Mouse (Mus musculus) kidney, embryonic 16.5 days (tissue): ENCODE results near the gene Krtap5-2. TPM values are rescaled to one million over a fixed set of nuclear protein-coding genes. Genes with fewer than 3 reads are reported as not detected.
"Not testable (repeated sequence)": the region's sequence is repeated elsewhere in the genome, so short reads cannot be mapped to it uniquely, and the experiment has no call there.

Source experiments
- ATAC-seq: fragments of 200-750 bp; cut with Nextera tagmentation; 2 replicates; pipeline ENCODE4 v1.8.0; 2017; ENCODE audit warnings: moderate TSS enrichment; ENCODE audit not compliant: low FRiP score, low TSS enrichment
- H3K27ac ChIP-seq: fragments of 300-500 bp; sonication (generic); 2 replicates; pipeline ENCODE4 v1.5.1; 2014; ENCODE audit warnings: low read length
- H3K27me3 ChIP-seq: fragments of 300-500 bp; sonication (generic); 2 replicates; pipeline ENCODE4 v1.6.1; 2014; ENCODE audit warnings: low read length, control low read depth, mixed read lengths; ENCODE audit not compliant: insufficient read depth
- H3K36me3 ChIP-seq: fragments of 300-500 bp; sonication (generic); 2 replicates; pipeline ENCODE4 v1.6.1; 2014; ENCODE audit warnings: low read length, control low read depth, mixed read lengths; ENCODE audit not compliant: insufficient read depth
- H3K4me1 ChIP-seq: fragments of 300-500 bp; sonication (generic); 2 replicates; pipeline ENCODE4 v1.6.1; 2014; ENCODE audit warnings: low read length, control low read depth, mixed read lengths; ENCODE audit not compliant: insufficient read depth
- H3K4me2 ChIP-seq: fragments of 300-500 bp; sonication (generic); replicated peaks from 2 replicates; pipeline ENCODE4 v1.6.1; 2014; ENCODE audit warnings: low read depth, low read length
- H3K4me3 ChIP-seq: fragments of 300-500 bp; sonication (generic); 2 replicates; pipeline ENCODE4 v1.5.1; 2014; ENCODE audit warnings: mild to moderate bottlenecking, low read length
- H3K9ac ChIP-seq: fragments of 300-500 bp; sonication (generic); replicated peaks from 2 replicates; pipeline ENCODE4 v1.6.1; 2014; ENCODE audit warnings: low read length
- H3K9me3 ChIP-seq: fragments of 300-500 bp; sonication (generic); 2 replicates; pipeline ENCODE4 v1.6.1; 2016; ENCODE audit warnings: low read length, control low read depth
- WGBS: fragments of 180-500 bp; shearing (Covaris S2); extraction: QIAGEN DNeasy Blood & Tissue Kit; methylation state at CpG from one replicate; pipeline ENCODE4 v1.1.7; 2014; 5-methylcytosine and 5-hydroxymethylcytosine counted together
- polyA plus RNA-seq: library from polyadenylated mRNA; unstranded; fragments of >200 nt; fragmentation: Nextera tagmentation; extraction: Ambion mirVana; gene quantifications from 2 replicates; pipeline ENCODE4 v1.2.1, GENCODE M21; 2015

Krtap5-2 gene
- polyA plus RNA-seq, 1 experiment from 2014 or later: not detected

DNA sequence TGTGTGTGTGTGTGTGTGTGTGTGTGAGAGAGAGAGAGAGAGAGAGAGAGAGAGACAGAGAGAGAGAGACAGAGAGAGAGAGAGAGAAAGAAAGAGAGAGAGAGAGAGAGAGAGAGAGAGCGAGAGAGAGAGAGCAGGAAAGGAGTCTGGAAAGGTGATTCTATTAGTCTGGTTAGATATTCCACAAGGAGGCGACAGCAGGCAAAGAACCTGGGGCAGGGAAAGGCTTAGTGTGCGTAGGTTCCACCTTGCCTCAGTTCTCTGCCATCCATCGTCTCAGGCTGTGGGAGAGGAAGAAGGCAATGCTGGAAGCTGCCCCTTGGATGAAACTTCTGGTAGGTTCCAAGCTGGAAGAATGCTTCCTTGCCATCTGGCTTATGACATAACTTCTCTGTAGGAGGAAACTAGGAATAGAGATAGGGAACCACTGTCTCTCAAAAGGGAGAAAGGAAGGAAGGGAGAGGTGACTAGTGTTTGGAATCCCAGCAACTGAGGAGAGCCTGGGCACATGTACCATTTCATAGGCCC lies 30.3 kb downstream of the Krtap5-2 start:
- Histone ChIP-seq H3K9me3 (no peaks in the 10 kb centered on the region), H3K36me3 (no peaks in the 10 kb centered on the region), H3K27me3 (no peaks in the 10 kb centered on the region), H3K4me1 (no peaks in the 10 kb centered on the region), H3K9ac (no peak overlapping the region), H3K4me2 (no peak overlapping the region), H3K4me3 (no peak overlapping the region), H3K27ac (no peak overlapping the region)
- ATAC-seq: no peak
- WGBS: 37% methylated on average over 4 of the region's 4 CpGs

DNA sequence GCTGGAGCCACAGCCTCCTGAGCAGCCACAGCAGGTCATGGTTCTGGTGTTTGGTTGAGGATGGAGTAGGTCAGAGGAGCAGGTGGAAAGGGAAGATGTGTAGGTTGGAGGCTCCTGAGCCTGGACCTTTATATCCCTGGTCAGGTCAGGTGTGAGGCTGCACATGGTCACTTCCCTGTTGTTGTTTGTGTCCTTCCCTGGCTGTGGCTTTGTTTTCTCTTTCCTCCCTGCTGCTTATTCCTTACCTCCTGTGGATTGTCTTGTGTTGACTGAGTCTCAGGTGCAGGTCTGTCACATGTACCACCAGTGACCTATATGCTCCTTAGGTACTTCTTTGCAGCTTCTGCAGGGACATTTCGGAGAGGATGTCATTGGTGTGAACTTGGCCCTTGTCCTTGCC lies 31.3 kb downstream of the Krtap5-2 start, which contains the start of gene Gm45337:
Gene Gm45337 (minus strand): TSS at position 101 of the 400 bp plus-strand sequence.
- no peaks in the 10 kb centered on the region for H3K27me3 ChIP-seq
- ATAC-seq: no peak

DNA sequence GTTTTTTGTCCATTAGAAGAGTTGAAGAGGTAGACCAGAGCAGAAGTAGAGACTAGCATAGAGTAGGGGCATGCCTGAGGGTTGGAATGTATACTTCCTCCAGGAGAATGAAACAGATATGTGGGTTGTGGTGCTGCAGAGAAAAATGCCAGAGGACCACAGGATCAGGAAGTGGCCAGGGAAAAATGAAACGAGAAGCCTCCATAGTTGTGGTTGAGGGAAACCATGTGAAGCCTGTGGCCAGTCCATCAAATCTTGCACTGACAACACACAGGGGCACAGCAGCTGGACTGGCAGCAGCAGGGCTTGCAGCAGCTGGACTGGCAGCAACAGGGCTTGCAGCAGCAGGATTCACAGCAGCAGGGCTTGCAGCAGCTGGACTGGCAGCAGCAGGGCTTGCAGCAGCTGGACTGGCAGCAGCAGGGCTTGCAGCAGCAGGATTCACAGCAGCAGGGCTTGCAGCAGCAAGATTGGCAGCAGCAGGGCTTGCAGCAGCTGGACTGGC lies 32.2 kb downstream of the Krtap5-2 start:
- H3K4me2 ChIP-seq, H3K4me1 ChIP-seq, ATAC-seq, H3K36me3 ChIP-seq, H3K9me3 ChIP-seq, H3K27me3 ChIP-seq, H3K9ac ChIP-seq, H3K4me3 ChIP-seq, H3K27ac ChIP-seq: not testable (repeated sequence)
- WGBS: 20% methylated on average over 1 of the region's 1 CpGs

More for the DNA sequence above, 31.3 kb downstream of the Krtap5-2 start, which contains the start of gene Gm45337:
- Histone ChIP-seq H3K9ac (no peak within 1 kb of the TSS), H3K4me1 (no peaks in the 10 kb centered on the region), H3K4me3 (no peak within 1 kb of the TSS), H3K4me2 (no peak within 1 kb of the TSS), H3K9me3 (no peaks in the 10 kb centered on the region), H3K36me3 (no peaks in the 10 kb centered on the region), H3K27ac (no peak within 1 kb of the TSS)
- 87% methylated on average over 1 of the region's 1 CpGs for WGBS

DNA sequence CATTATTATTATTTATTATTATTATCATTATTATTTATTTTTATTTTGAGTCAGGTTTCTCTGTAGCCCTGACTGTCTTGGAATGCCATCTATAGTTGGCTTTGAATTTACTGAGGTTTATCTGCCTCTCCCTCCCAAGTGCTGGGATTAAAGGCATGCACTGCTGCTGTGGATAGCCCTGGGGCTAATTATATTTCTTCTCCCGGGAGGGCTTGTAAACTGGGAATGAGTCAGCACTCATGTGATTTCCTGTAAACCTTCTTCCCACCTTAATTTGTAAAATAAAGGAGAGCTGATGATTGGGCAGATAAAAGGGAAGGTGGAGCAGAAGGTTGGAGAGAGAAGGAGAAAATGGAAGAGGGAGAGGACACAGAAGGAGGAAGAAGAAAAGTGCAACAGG lies 35.1 kb downstream of the Krtap5-2 start:
- H3K4me3 ChIP-seq: no peak overlapping the region
- WGBS: 9% methylated on average over 1 of the region's 1 CpGs
- no peaks in the 10 kb centered on the region for H3K4me1 ChIP-seq
- no peak for ATAC-seq
- no peak overlapping the region for H3K27ac ChIP-seq
- H3K9ac ChIP-seq: no peak overlapping the region
- H3K36me3 ChIP-seq: no peaks in the 10 kb centered on the region
- no peaks in the 10 kb centered on the region for H3K27me3 ChIP-seq
- H3K9me3 ChIP-seq: no peaks in the 10 kb centered on the region
- H3K4me2 ChIP-seq: no peak overlapping the region

DNA sequence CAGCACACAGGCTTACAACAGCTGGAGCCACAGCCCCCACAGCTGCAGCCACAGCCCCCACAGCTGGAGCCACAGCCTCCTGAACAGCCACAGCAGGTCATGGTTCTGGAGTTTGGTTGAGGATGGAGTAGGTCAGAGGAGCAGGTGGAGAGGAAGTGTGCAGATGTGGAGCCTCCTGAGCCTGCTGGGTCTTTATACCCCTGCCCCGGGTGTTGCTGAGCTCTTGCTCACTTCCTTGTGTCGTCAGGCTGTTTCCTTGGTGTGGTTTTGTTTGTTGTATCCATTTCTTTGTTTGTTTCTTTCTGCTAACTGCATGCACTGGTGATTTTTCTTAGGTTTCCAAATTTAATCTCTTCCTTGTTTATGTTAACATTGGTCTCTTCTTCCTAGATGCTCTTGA lies 39.9 kb downstream of the Krtap5-2 start, which contains the start of gene Gm39115:
Gene Gm39115 (minus strand): TSS at position 101 of the 400 bp plus-strand sequence.
- not testable (repeated sequence) for H3K4me2 ChIP-seq, H3K4me3 ChIP-seq, H3K27ac ChIP-seq, H3K36me3 ChIP-seq, H3K9me3 ChIP-seq, H3K9ac ChIP-seq, H3K27me3 ChIP-seq, ATAC-seq, H3K4me1 ChIP-seq
- 41% methylated on average over 2 of the region's 2 CpGs for WGBS

DNA sequence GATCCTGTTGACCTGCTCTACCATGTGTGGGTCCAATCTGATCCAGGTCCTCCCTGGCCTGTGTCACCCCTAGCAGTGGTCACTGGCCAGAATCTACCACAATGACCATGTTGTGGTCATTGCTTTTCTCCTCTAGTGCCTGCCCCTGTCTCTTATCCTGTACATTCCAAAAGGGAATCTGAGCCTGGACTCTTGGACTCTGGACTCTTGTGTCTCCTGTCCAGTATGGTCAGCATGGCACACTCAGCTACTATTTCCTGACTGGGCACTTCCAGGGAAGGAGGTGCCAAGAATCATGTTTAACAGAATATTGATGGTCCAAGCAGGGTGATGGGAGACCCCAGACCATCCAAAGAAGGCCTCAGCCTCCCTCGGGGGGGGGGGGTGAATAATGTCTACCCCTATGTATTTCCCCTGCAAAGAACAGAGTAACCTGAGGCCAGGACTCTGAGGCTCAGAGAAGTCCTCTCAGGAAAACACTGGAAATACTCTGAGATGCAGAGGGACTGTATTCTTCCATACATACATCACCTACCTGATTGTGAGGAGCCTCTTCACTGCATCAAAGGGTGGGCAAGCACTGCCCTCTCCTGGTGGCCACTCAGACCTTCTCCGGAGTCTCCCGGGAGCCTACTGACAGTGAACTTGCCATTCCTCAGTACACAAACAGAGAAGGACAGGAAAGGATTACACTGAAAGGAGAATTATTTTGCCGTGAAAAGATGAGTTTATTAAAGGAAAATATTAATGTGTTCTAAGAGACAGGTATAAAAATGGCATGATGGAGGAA lies 41.4 kb downstream of the Krtap5-2 start:
- Histone ChIP-seq H3K27ac (no peak overlapping the region), H3K4me3 (no peak overlapping the region), H3K4me2 (no peak overlapping the region), H3K9me3 (no peaks in the 10 kb centered on the region), H3K36me3 (no peaks in the 10 kb centered on the region), H3K27me3 (no peaks in the 10 kb centered on the region), H3K9ac (no peak overlapping the region), H3K4me1 (no peaks in the 10 kb centered on the region)
- WGBS: 49% methylated on average over 4 of the region's 4 CpGs
- ATAC-seq: no peak

DNA sequence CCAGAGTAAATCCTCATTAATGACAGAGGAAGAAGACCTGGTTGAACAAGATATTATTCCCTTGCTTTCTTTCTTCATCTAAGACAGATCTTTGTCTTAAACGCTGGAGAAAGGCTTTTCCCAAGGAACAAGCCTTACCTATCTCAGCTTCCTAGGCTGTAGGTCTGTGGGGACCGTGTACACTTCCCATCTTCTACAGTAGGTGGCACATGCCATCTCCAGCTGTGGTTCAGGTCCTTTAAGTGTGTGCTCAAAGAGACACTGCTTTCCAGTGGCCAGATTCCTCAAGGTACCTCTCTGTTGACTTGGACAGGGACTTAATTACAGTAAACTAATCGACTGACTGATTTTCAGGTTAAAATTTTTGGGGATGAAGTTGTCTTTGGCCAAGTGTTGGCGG lies 47.0 kb downstream of the Krtap5-2 start:
- H3K9me3 ChIP-seq: no peaks in the 10 kb centered on the region
- no peak for ATAC-seq
- H3K4me1 ChIP-seq: no peaks in the 10 kb centered on the region
- H3K9ac ChIP-seq: no peak overlapping the region
- no peak overlapping the region for H3K27ac ChIP-seq
- no peak overlapping the region for H3K4me3 ChIP-seq
- 61% methylated on average over 4 of the region's 4 CpGs for WGBS
- H3K27me3 ChIP-seq: no peaks in the 10 kb centered on the region
- no peaks in the 10 kb centered on the region for H3K36me3 ChIP-seq
- no peak overlapping the region for H3K4me2 ChIP-seq

Other genes starting within 250 kb of the Krtap5-2 start
- 0.61 and 0.85 TPM in 2 replicates for gene Brsk2, start 226.3 kb downstream of the Krtap5-2 start, polyA plus RNA-seq
- 69.1 and 77.2 TPM in 2 replicates for gene Mob2, start 114.9 kb downstream of the Krtap5-2 start, polyA plus RNA-seq
- 2.4 and 2.5 TPM in 2 replicates for gene Dusp8, start 80.2 kb downstream of the Krtap5-2 start, polyA plus RNA-seq
- gene Gm45618, start 55.3 kb downstream of the Krtap5-2 start, polyA plus RNA-seq: not detected in 2 replicates
- gene Gm39115, start 40.0 kb downstream of the Krtap5-2 start, polyA plus RNA-seq: not detected in 2 replicates
- not detected in 2 replicates for gene Gm45337, start 31.4 kb downstream of the Krtap5-2 start, polyA plus RNA-seq
- not detected in 2 replicates for gene Gm29735, start 18.9 kb downstream of the Krtap5-2 start, polyA plus RNA-seq
- gene Gm4553, start 10.3 kb downstream of the Krtap5-2 start, polyA plus RNA-seq: not detected in 2 replicates
- not detected in 2 replicates for gene Gm10153, start 14.4 kb upstream of the Krtap5-2 start, polyA plus RNA-seq
- gene Krtap5-3, start 25.4 kb upstream of the Krtap5-2 start, polyA plus RNA-seq: not detected in 2 replicates
- gene Gm7579, start 35.9 kb upstream of the Krtap5-2 start, polyA plus RNA-seq: not detected in 2 replicates
- not detected in 2 replicates for gene Krtap5-5, start 54.0 kb upstream of the Krtap5-2 start, polyA plus RNA-seq
- gene Gm40460, start 65.1 kb upstream of the Krtap5-2 start, polyA plus RNA-seq: not detected in 2 replicates
- gene Gm2431, start 82.3 kb upstream of the Krtap5-2 start, polyA plus RNA-seq: not detected in 2 replicates
- gene Gm4559, start 98.4 kb upstream of the Krtap5-2 start, polyA plus RNA-seq: not detected in 2 replicates
- not detected in 2 replicates for gene Krtap5-1, start 121.1 kb upstream of the Krtap5-2 start, polyA plus RNA-seq
- not detected in 2 replicates for gene Krtap5-4, start 127.5 kb upstream of the Krtap5-2 start, polyA plus RNA-seq
- 1.8 and 2.5 TPM in 2 replicates for gene Ifitm10, start 197.7 kb upstream of the Krtap5-2 start, polyA plus RNA-seq
- 4.4 TPM in 1 of 2 replicates, not detected in the other for gene Gm49369, start 206.7 kb upstream of the Krtap5-2 start, polyA plus RNA-seq
- gene Ctsd, start 212.0 kb upstream of the Krtap5-2 start, polyA plus RNA-seq: 398 and 453 TPM in 2 replicates